Mouse (Mus musculus): Measurements from ENCODE around the gene Trim66. TPM values are rescaled to one million over a fixed set of nuclear protein-coding genes. Genes with fewer than 3 reads are reported as not detected.

The Trim66 gene
- polyA plus RNA-seq, 2 experiments = 0.03 TPM

GRCm38 (mm10) chr7:109528356-109528755, 20.4 kb upstream of the Trim66 start:
- no peak overlapping the region for H3K4me3 ChIP-seq (ENCODE audit: insufficient read depth in 1 of 2, low read depth in 2 of 2, low read length in 2 of 2)
- no peak overlapping the region for H3K27ac ChIP-seq
- no peaks in the 10 kb centered on the region for H3K4me1 ChIP-seq (replicated peaks; ENCODE audit: control insufficient read depth in 2 of 2, insufficient read depth in 2 of 2, low read length in 1 of 2)
- peaks cover 24% of the 10 kb centered on the region for H3K36me3 ChIP-seq (replicated peaks; ENCODE audit: control insufficient read depth, insufficient read depth, low read depth)
- ATAC-seq (ENCODE audit: insufficient read depth) (no peak), DNase-seq (ENCODE audit: low read depth in 3 of 3, low spot score in 3 of 3) (no peak)
- TF ChIP-seq EP300 (IDR thresholded peaks at IDR 0.05; ENCODE audit: low read depth) = no peak
- peak; percentile 68 for TF ChIP-seq CTCF (IDR thresholded peaks at IDR 0.05; ENCODE audit: low read depth)
- H3K9ac ChIP-seq (replicated peaks) = no peak overlapping the region
- no peaks in the 10 kb centered on the region for H3K9me3 ChIP-seq (ENCODE audit: control insufficient read depth, low read length)
- H3K4me2 ChIP-seq (ENCODE audit: low read depth) = no peak overlapping the region
- H3K27me3 ChIP-seq (ENCODE audit: control insufficient read depth, insufficient read depth, low read length) = no peaks in the 10 kb centered on the region
- WGBS (ENCODE audit: insufficient replicate concordance) = 41% methylated on average over 3 of the region's 3 CpGs

- 84% methylated on average over 3 of the region's 3 CpGs for WGBS (ENCODE audit: insufficient replicate concordance)
These were observed 19.6 kb upstream of the Trim66 start for GRCm38 (mm10) chr7:109527536-109527935.

GRCm38 (mm10) chr7:109525740-109526663, 18.1 kb upstream of the Trim66 start:
- Histone ChIP-seq H3K4me3 (ENCODE audit: insufficient read depth in 1 of 2, low read depth in 2 of 2, low read length in 2 of 2) (no peak overlapping the region), H3K27ac (no peak overlapping the region), H3K9me3 (ENCODE audit: control insufficient read depth, low read length) (no peaks in the 10 kb centered on the region), H3K36me3 (replicated peaks; ENCODE audit: control insufficient read depth, insufficient read depth, low read depth) (peaks cover 48% of the 10 kb centered on the region), H3K27me3 (ENCODE audit: control insufficient read depth, insufficient read depth, low read length) (no peaks in the 10 kb centered on the region), H3K4me1 (replicated peaks; ENCODE audit: control insufficient read depth in 2 of 2, insufficient read depth in 2 of 2, low read length in 1 of 2) (peaks cover 0 to 2% of the 10 kb centered on the region in 2 experiments; a peak in 2 of 4 replicates), H3K4me2 (ENCODE audit: low read depth) (no peak overlapping the region), H3K9ac (replicated peaks) (no peak overlapping the region)
- DNase-seq (ENCODE audit: low read depth in 3 of 3, low spot score in 3 of 3) (no peak), ATAC-seq (ENCODE audit: insufficient read depth) (no peak)
- 71% methylated on average over 16 of the region's 16 CpGs for WGBS (ENCODE audit: insufficient replicate concordance)
- TF ChIP-seq EP300 (IDR thresholded peaks at IDR 0.05; ENCODE audit: low read depth) = no peak
- TF ChIP-seq CTCF (IDR thresholded peaks at IDR 0.05; ENCODE audit: low read depth) = no peak

More at GRCm38 (mm10) chr7:109527536-109527935, 19.6 kb upstream of the Trim66 start:
- no peak for ATAC-seq (ENCODE audit: insufficient read depth)
- no peaks in the 10 kb centered on the region for H3K27me3 ChIP-seq (ENCODE audit: control insufficient read depth, insufficient read depth, low read length)
- no peak overlapping the region for H3K4me2 ChIP-seq (ENCODE audit: low read depth)
- H3K27ac ChIP-seq = no peak overlapping the region
- no peaks in the 10 kb centered on the region for H3K4me1 ChIP-seq (replicated peaks; ENCODE audit: control insufficient read depth in 2 of 2, insufficient read depth in 2 of 2, low read length in 1 of 2)
- no peak for DNase-seq (ENCODE audit: low read depth in 3 of 3, low spot score in 3 of 3)
- no peaks in the 10 kb centered on the region for H3K9me3 ChIP-seq (ENCODE audit: control insufficient read depth, low read length)
- no peak overlapping the region for H3K9ac ChIP-seq (replicated peaks)
- H3K36me3 ChIP-seq (replicated peaks; ENCODE audit: control insufficient read depth, insufficient read depth, low read depth) = peaks cover 32% of the 10 kb centered on the region
- no peak for TF ChIP-seq CTCF (IDR thresholded peaks at IDR 0.05; ENCODE audit: low read depth)
- TF ChIP-seq EP300 (IDR thresholded peaks at IDR 0.05; ENCODE audit: low read depth) = no peak
- no peak overlapping the region for H3K4me3 ChIP-seq (ENCODE audit: insufficient read depth in 1 of 2, low read depth in 2 of 2, low read length in 2 of 2)

GRCm38 (mm10) chr7:109524763-109525162, 16.8 kb upstream of the Trim66 start:
- no peak for ATAC-seq (ENCODE audit: insufficient read depth)
- no peak overlapping the region for H3K4me2 ChIP-seq (ENCODE audit: low read depth)
- 61% methylated on average over 3 of the region's 3 CpGs for WGBS (ENCODE audit: insufficient replicate concordance)
- no peaks in the 10 kb centered on the region for H3K27me3 ChIP-seq (ENCODE audit: control insufficient read depth, insufficient read depth, low read length)
- no peak overlapping the region for H3K27ac ChIP-seq
- no peak for DNase-seq (ENCODE audit: low read depth in 3 of 3, low spot score in 3 of 3)
- no peaks in the 10 kb centered on the region for H3K9me3 ChIP-seq (ENCODE audit: control insufficient read depth, low read length)
- H3K4me3 ChIP-seq (ENCODE audit: insufficient read depth in 1 of 2, low read depth in 2 of 2, low read length in 2 of 2) = no peak overlapping the region
- H3K9ac ChIP-seq (replicated peaks) = no peak overlapping the region
- peaks cover 2 to 3% of the 10 kb centered on the region in 2 experiments; a peak in 2 of 4 replicates for H3K4me1 ChIP-seq (replicated peaks; ENCODE audit: control insufficient read depth in 2 of 2, insufficient read depth in 2 of 2, low read length in 1 of 2)
- no peak for TF ChIP-seq EP300 (IDR thresholded peaks at IDR 0.05; ENCODE audit: low read depth)
- TF ChIP-seq CTCF (IDR thresholded peaks at IDR 0.05; ENCODE audit: low read depth) = no peak
- H3K36me3 ChIP-seq (replicated peaks; ENCODE audit: control insufficient read depth, insufficient read depth, low read depth) = peaks cover 56% of the 10 kb centered on the region

GRCm38 (mm10) chr7:109524442-109524744, 16.5 kb upstream of the Trim66 start:
- no peak for DNase-seq (ENCODE audit: low read depth in 3 of 3, low spot score in 3 of 3)
- no peak overlapping the region for H3K4me3 ChIP-seq (ENCODE audit: insufficient read depth in 1 of 2, low read depth in 2 of 2, low read length in 2 of 2)
- peak overlapping the region; percentile 20; the same call in 1 of the 2 replicates for H3K27ac ChIP-seq
- peaks cover 2 to 3% of the 10 kb centered on the region in 2 experiments; a peak in 2 of 4 replicates for H3K4me1 ChIP-seq (replicated peaks; ENCODE audit: control insufficient read depth in 2 of 2, insufficient read depth in 2 of 2, low read length in 1 of 2)
- no peak overlapping the region for H3K4me2 ChIP-seq (ENCODE audit: low read depth)
- TF ChIP-seq EP300 (IDR thresholded peaks at IDR 0.05; ENCODE audit: low read depth) (no peak), CTCF (IDR thresholded peaks at IDR 0.05; ENCODE audit: low read depth) (no peak)
- no peaks in the 10 kb centered on the region for H3K27me3 ChIP-seq (ENCODE audit: control insufficient read depth, insufficient read depth, low read length)
- no peak overlapping the region for H3K9ac ChIP-seq (replicated peaks)
- no peak for ATAC-seq (ENCODE audit: insufficient read depth)
- H3K36me3 ChIP-seq (replicated peaks; ENCODE audit: control insufficient read depth, insufficient read depth, low read depth) = peaks cover 56% of the 10 kb centered on the region
- no peaks in the 10 kb centered on the region for H3K9me3 ChIP-seq (ENCODE audit: control insufficient read depth, low read length)
